Mouse (Mus musculus): ENCODE data around the gene Agtr1a. TPM values are rescaled to one million over a fixed set of nuclear protein-coding genes. Genes with fewer than 3 reads are reported as not detected.

Gene Agtr1a
- polyA plus RNA-seq, 1 experiment = not detected

- TF ChIP-seq TCF3 (IDR thresholded peaks at IDR 0.05; ENCODE audit: insufficient read length, low read depth) = no peak
- no peak for TF ChIP-seq E2F4 (IDR thresholded peaks at IDR 0.05; ENCODE audit: insufficient read depth)
- no peak for TF ChIP-seq REST (IDR thresholded peaks at IDR 0.05; ENCODE audit: insufficient read depth, insufficient read length)
- TF ChIP-seq POLR2AphosphoS2 (IDR thresholded peaks at IDR 0.05; ENCODE audit: insufficient read length, low read depth) = no peak
- TF ChIP-seq MYOG (IDR thresholded peaks at IDR 0.05; ENCODE audit: control insufficient read depth in 1 of 3, insufficient read depth in 1 of 3, insufficient read length in 2 of 3, low read depth in 2 of 3) = no peak
- no peak for TF ChIP-seq MAX (IDR thresholded peaks at IDR 0.05; ENCODE audit: low read depth)
- TF ChIP-seq CEBPB (IDR thresholded peaks at IDR 0.05; ENCODE audit: insufficient read depth, poor library complexity, severe bottlenecking) = no peak
- no peak for TF ChIP-seq SRF (IDR thresholded peaks at IDR 0.05; ENCODE audit: control insufficient read depth, insufficient read length, low read depth)
- no peak for TF ChIP-seq TCF12 (IDR thresholded peaks at IDR 0.05; ENCODE audit: insufficient read depth, poor library complexity, severe bottlenecking)
- no peak for TF ChIP-seq POLR2A (IDR thresholded peaks at IDR 0.05; ENCODE audit: insufficient read length, low read depth)
- no peak for TF ChIP-seq MYOD1 (IDR thresholded peaks at IDR 0.05; ENCODE audit: control insufficient read depth in 1 of 3, insufficient read length in 2 of 3, low read depth in 2 of 3)
- no peak for TF ChIP-seq USF1 (IDR thresholded peaks at IDR 0.05; ENCODE audit: low read depth)
- H3K36me3 ChIP-seq (ENCODE audit: control insufficient read depth, insufficient read depth) = no peaks in the 10 kb centered on the region
- H3K79me2 ChIP-seq (ENCODE audit: control insufficient read depth, insufficient read depth) = no peaks in the 10 kb centered on the region
- H3K4me2 ChIP-seq (ENCODE audit: low read depth) = no peak overlapping the region
- no peak overlapping the region for H3K4me3 ChIP-seq
- H3K27me3 ChIP-seq (ENCODE audit: control insufficient read depth, insufficient read depth, insufficient read length) = no peaks in the 10 kb centered on the region
- no peak overlapping the region for H3ac ChIP-seq (ENCODE audit: control insufficient read depth, insufficient read length)
Observed at GRCm38 (mm10) chr13:30368116-30368515, 31.9 kb downstream of the Agtr1a start.

- Histone ChIP-seq H3K36me3 (ENCODE audit: control insufficient read depth, insufficient read depth) (no peaks in the 10 kb centered on the region), H3K4me2 (ENCODE audit: low read depth) (no peak overlapping the region), H3K27me3 (ENCODE audit: control insufficient read depth, insufficient read depth, insufficient read length) (no peaks in the 10 kb centered on the region), H3K79me2 (ENCODE audit: control insufficient read depth, insufficient read depth) (no peaks in the 10 kb centered on the region), H3ac (ENCODE audit: control insufficient read depth, insufficient read length) (no peak overlapping the region), H3K4me3 (no peak overlapping the region)
- TF ChIP-seq REST (IDR thresholded peaks at IDR 0.05; ENCODE audit: insufficient read depth, insufficient read length) (no peak), POLR2AphosphoS2 (IDR thresholded peaks at IDR 0.05; ENCODE audit: insufficient read length, low read depth) (no peak), POLR2A (IDR thresholded peaks at IDR 0.05; ENCODE audit: insufficient read length, low read depth) (no peak), TCF12 (IDR thresholded peaks at IDR 0.05; ENCODE audit: insufficient read depth, poor library complexity, severe bottlenecking) (no peak), CEBPB (IDR thresholded peaks at IDR 0.05; ENCODE audit: insufficient read depth, poor library complexity, severe bottlenecking) (no peak), E2F4 (IDR thresholded peaks at IDR 0.05; ENCODE audit: insufficient read depth) (no peak), TCF3 (IDR thresholded peaks at IDR 0.05; ENCODE audit: insufficient read length, low read depth) (no peak), SRF (IDR thresholded peaks at IDR 0.05; ENCODE audit: control insufficient read depth, insufficient read length, low read depth) (no peak), MYOD1 (IDR thresholded peaks at IDR 0.05; ENCODE audit: control insufficient read depth in 1 of 3, insufficient read length in 2 of 3, low read depth in 2 of 3) (no peak), MAX (IDR thresholded peaks at IDR 0.05; ENCODE audit: low read depth) (no peak), USF1 (IDR thresholded peaks at IDR 0.05; ENCODE audit: low read depth) (no peak), MYOG (IDR thresholded peaks at IDR 0.05; ENCODE audit: control insufficient read depth in 1 of 3, insufficient read depth in 1 of 3, insufficient read length in 2 of 3, low read depth in 2 of 3) (no peak)
Observed at GRCm38 (mm10) chr13:30368746-30369145, 32.5 kb downstream of the Agtr1a start.

DNA sequence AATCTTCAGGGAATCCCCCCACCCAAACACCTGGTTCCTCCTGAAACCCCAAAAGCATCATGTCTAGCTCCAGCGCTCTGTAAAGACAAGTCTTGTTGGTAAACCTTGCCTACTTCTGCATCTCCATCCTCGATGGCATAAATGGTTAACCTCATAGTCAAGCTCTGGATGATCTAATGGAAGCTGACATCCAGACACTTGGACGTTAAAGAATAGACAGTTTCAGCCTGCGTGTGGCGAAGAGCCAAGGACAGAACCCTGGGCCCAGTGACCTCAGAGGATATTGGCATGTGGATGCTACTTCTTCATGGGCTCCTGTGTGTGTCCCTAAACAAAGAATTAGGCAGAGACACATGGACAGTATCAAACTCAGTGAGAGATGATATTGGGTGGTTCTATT lies 42.6 kb downstream of the Agtr1a start:
- Histone ChIP-seq H3K4me3 (no peak overlapping the region), H3K4me2 (ENCODE audit: low read depth) (no peak overlapping the region), H3K79me2 (ENCODE audit: control insufficient read depth, insufficient read depth) (no peaks in the 10 kb centered on the region), H3ac (ENCODE audit: control insufficient read depth, insufficient read length) (no peak overlapping the region), H3K36me3 (ENCODE audit: control insufficient read depth, insufficient read depth) (no peaks in the 10 kb centered on the region), H3K27me3 (ENCODE audit: control insufficient read depth, insufficient read depth, insufficient read length) (no peaks in the 10 kb centered on the region)
- TF ChIP-seq TCF3 (IDR thresholded peaks at IDR 0.05; ENCODE audit: insufficient read length, low read depth) (no peak), E2F4 (IDR thresholded peaks at IDR 0.05; ENCODE audit: insufficient read depth) (no peak), REST (IDR thresholded peaks at IDR 0.05; ENCODE audit: insufficient read depth, insufficient read length) (no peak)

DNA sequence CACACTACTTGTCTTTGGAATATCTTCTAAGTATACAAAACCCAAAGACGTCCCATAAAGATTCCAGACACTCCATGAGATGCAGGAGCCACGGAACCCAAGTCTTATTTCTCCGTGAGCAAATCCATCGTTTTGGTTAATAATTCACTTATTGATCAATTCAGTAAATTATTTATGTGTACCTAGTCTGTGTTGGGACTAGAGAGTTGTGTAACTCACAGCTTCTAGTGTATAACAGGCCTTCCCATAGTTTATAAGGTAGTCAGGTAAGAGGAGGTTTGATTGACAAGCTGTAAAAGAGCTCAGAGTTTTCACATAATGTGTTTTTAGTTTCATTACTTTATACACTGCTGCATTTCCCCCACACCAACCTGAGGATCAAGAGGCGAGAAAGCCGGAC lies 48.9 kb downstream of the Agtr1a start:
- Histone ChIP-seq H3ac (ENCODE audit: control insufficient read depth, insufficient read length) (no peak overlapping the region), H3K79me2 (ENCODE audit: control insufficient read depth, insufficient read depth) (no peaks in the 10 kb centered on the region)

GRCm38 (mm10) chr13:30394123-30394522 lies 57.9 kb downstream of the Agtr1a start:
- H3K27me3 ChIP-seq (ENCODE audit: control insufficient read depth, insufficient read depth, insufficient read length) = no peaks in the 10 kb centered on the region
- TF ChIP-seq MYOG (IDR thresholded peaks at IDR 0.05; ENCODE audit: control insufficient read depth in 1 of 3, insufficient read depth in 1 of 3, insufficient read length in 2 of 3, low read depth in 2 of 3) = no peak
- H3ac ChIP-seq (ENCODE audit: control insufficient read depth, insufficient read length) = no peak overlapping the region
- H3K79me2 ChIP-seq (ENCODE audit: control insufficient read depth, insufficient read depth) = no peaks in the 10 kb centered on the region
- no peak overlapping the region for H3K4me2 ChIP-seq (ENCODE audit: low read depth)
- H3K4me3 ChIP-seq = no peak overlapping the region
- no peaks in the 10 kb centered on the region for H3K36me3 ChIP-seq (ENCODE audit: control insufficient read depth, insufficient read depth)

More for the DNA sequence above, 48.9 kb downstream of the Agtr1a start:
- H3K36me3 ChIP-seq (ENCODE audit: control insufficient read depth, insufficient read depth) = no peaks in the 10 kb centered on the region
- no peak for TF ChIP-seq USF1 (IDR thresholded peaks at IDR 0.05; ENCODE audit: low read depth)
- no peak for TF ChIP-seq POLR2AphosphoS2 (IDR thresholded peaks at IDR 0.05; ENCODE audit: insufficient read length, low read depth)
- TF ChIP-seq TCF3 (IDR thresholded peaks at IDR 0.05; ENCODE audit: insufficient read length, low read depth) = no peak
- TF ChIP-seq REST (IDR thresholded peaks at IDR 0.05; ENCODE audit: insufficient read depth, insufficient read length) = no peak
- no peak for TF ChIP-seq TCF12 (IDR thresholded peaks at IDR 0.05; ENCODE audit: insufficient read depth, poor library complexity, severe bottlenecking)
- no peak for TF ChIP-seq E2F4 (IDR thresholded peaks at IDR 0.05; ENCODE audit: insufficient read depth)
- H3K27me3 ChIP-seq (ENCODE audit: control insufficient read depth, insufficient read depth, insufficient read length) = no peaks in the 10 kb centered on the region
- H3K4me2 ChIP-seq (ENCODE audit: low read depth) = no peak overlapping the region
- no peak overlapping the region for H3K4me3 ChIP-seq

Data from myocyte (in vitro differentiated cells).